Mouse (Mus musculus) olfactory bulb, adult 2 months (tissue): Measurements from ENCODE around the gene Ina.

Source experiments
- CTCF ChIP-seq: fragments of 200-500 bp; IDR thresholded peaks from 2 replicates; pipeline ENCODE4 v1.5.1; 2012; ENCODE audit warnings: low read depth, mild to moderate bottlenecking, low read length, moderate library complexity; ENCODE audit not compliant: insufficient read depth
- POLR2A ChIP-seq: fragments of 200-500 bp; IDR thresholded peaks from 2 replicates; pipeline ENCODE4 v1.6.1; 2012; ENCODE audit warnings: mild to moderate bottlenecking, low read depth, low read length, moderate library complexity; ENCODE audit not compliant: insufficient read depth

DNA sequence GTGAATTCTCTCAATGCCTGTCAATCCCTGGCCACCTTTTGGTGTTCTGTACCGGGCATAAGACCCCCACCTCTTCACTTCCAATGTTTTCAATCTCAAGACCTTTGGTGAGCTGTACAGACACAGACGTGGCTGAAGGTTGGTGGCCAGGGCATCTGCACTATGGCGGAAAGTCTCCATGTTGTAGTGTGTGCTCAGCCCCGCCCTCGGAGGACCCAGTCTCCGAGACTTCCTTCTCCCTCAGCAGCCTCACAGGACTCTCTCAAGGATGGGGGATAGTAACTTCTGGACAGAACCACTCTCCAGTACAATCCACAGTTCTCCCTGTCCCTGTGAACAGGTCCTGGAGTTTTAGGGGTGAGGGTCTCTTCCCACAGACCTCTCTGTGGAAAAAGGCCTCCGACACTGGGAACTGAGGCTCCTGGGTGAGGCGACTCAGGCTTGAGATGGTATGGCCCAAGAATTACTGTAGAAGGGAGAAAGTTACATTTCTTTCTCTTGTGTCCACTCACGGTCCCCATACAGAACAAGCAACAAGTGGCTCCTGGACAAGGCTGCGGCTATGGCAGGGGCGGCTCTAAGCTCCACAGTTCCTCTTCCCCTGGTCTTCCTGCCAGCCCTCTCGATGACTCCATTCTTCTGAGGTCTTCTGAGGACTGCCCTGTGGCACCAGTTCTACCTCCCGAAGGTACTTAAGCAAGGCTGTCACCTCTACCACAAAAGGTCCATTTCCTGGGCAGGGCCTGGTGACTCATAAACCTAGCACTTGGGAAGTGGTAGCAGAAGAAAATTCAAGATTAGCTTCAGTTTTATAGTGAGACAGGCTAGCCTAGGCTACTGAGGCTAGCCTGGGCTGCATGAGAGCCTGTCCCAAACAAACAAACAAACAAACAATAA is 29.5 kb upstream of the Ina start:
- TF ChIP-seq POLR2A (no peak), CTCF (no peak)
